Comparison of ENCODE assay signal across 8 mouse cellular contexts in genomic region chr14:120302913-120303548, GRCm38 (mm10). TPM values are rescaled to one million over a fixed set of nuclear protein-coding genes. Genes with fewer than 3 reads are reported as not detected.
A peak's percentile ranks its signal among the peaks of the same experiment; 100 is the strongest.
DNase-seq lines count a peak whose midpoint lies in the region; ATAC-seq and TF ChIP-seq lines count a peak whose summit lies in the region.

No protein-coding gene starts in this region.

- no peaks in the 10 kb centered on the region for H3K36me3 ChIP-seq in ES-E14 (ENCODE audit: control insufficient read depth, insufficient read depth, low read length, poor library complexity, severe bottlenecking)
- no peaks in the 10 kb centered on the region for H3K36me3 ChIP-seq in intestine, postnatal 0 days (ENCODE audit: control insufficient read depth, insufficient read depth)

- H3K4me2 ChIP-seq in intestine, postnatal 0 days (replicated peaks; ENCODE audit: low read depth) = peak overlapping the region; percentile 43; the same call in 1 of the 2 replicates

- no peaks in the 10 kb centered on the region for H3K9me3 ChIP-seq in ES-E14 (ENCODE audit: control insufficient read depth, insufficient read depth, low read depth, low read length)
- H3K9me3 ChIP-seq in intestine, postnatal 0 days (ENCODE audit: control insufficient read depth) = no peaks in the 10 kb centered on the region

- 0 out of 2 replicates have a peak, but pooled peaks have one; percentile 4 for TF ChIP-seq CTCF in intestine, postnatal 0 days (IDR thresholded peaks at IDR 0.05; ENCODE audit: low read depth)

- H3K27ac ChIP-seq in ES-E14 (ENCODE audit: insufficient read depth, low read depth, low read length, poor library complexity, severe bottlenecking) = peak overlapping the region; percentile 69
- H3K27ac ChIP-seq in intestine, postnatal 0 days (ENCODE audit: low read depth, low read length) = 0 out of 2 replicates have a peak overlapping the region, but pooled peaks have one; percentile 28

- WGBS in intestine, postnatal 0 days = 21% methylated on average over 6 of the region's 6 CpGs

- peaks cover 0 to 5% of the 10 kb centered on the region in 2 experiments; a peak in 3 of 4 replicates for H3K4me1 ChIP-seq in ES-E14 (ENCODE audit: control insufficient read depth in 2 of 2, insufficient read depth in 2 of 2, low read length in 2 of 2, poor library complexity in 1 of 2)
- H3K4me1 ChIP-seq in intestine, postnatal 0 days (replicated peaks; ENCODE audit: control insufficient read depth, insufficient read depth, low read length) = peaks cover 16% of the 10 kb centered on the region

- in situ Hi-C loops in ES-E14 (cut with MboI; ENCODE audit: low sequenced_read_pairs in 2 of 2, unreplicated experiment in 2 of 2) = no loop called here

- H3K27me3 ChIP-seq in intestine, postnatal 0 days (replicated peaks; ENCODE audit: control insufficient read depth, insufficient read depth, low read length) = no peaks in the 10 kb centered on the region

- peak overlapping the region in 1 of 2 experiments; percentile 3; a peak in 1 of 4 replicates for H3K4me3 ChIP-seq in ES-E14 (ENCODE audit: insufficient read depth in 1 of 2, low read depth in 1 of 2, low read length in 2 of 2, poor library complexity in 1 of 2, severe bottlenecking in 1 of 2)
- no peak overlapping the region for H3K4me3 ChIP-seq in intestine, postnatal 0 days (ENCODE audit: low read depth, low read length)

- H3K9ac ChIP-seq in ES-E14 (ENCODE audit: insufficient read depth, low read depth, low read length, poor library complexity, severe bottlenecking) = no peak overlapping the region; the same call in 1 of the 2 replicates
- H3K9ac ChIP-seq in intestine, postnatal 0 days (ENCODE audit: low read depth, low read length) = no peak overlapping the region

- DNase-seq in adrenal gland, postnatal 10 days = peak; percentile 67
- DNase-seq in adrenal gland, postnatal 4 days (ENCODE audit: low spot score in 2 of 2) = no peak
- DNase-seq in ES-E14 (ENCODE audit: low read depth, low spot score) = no peak
- DNase-seq in cerebellum, postnatal 36 days = peak; percentile 53 to 58
- DNase-seq in right cerebral cortex, adult 2 months (ENCODE audit: low spot score in 2 of 2) = no peak
- DNase-seq in left cerebral cortex, postnatal 25 days (ENCODE audit: low spot score in 2 of 2) = no peak

- intact Hi-C loops in left cerebral cortex, postnatal 25 days (cut with DNase I) = no loop called here

- 0 out of 2 replicates have a peak, but pooled peaks have one; percentile 20 for ATAC-seq in intestine, postnatal 0 days
- peak; percentile 11; the same call in 1 of the 2 replicates for ATAC-seq in monocyte, adult 5-6 weeks (replicated peaks; ENCODE audit: insufficient number of reproducible peaks, low FRiP score, low TSS enrichment, poor library complexity, severe bottlenecking)

TF ChIP-seq in ES-E14, 5 proteins besides CTCF, POLR2A, EP300 and RAD21:
- TF ChIP-seq MAFK (IDR thresholded peaks at IDR 0.05; ENCODE audit: insufficient read depth, low read depth, low read length) (no peak), HCFC1 (IDR thresholded peaks at IDR 0.05; ENCODE audit: borderline replicate concordance, insufficient read depth, low read length) (no peak), ZNF384 (IDR thresholded peaks at IDR 0.05; ENCODE audit: low read depth, low read length) (no peak), ZC3H11A (IDR thresholded peaks at IDR 0.05; ENCODE audit: borderline replicate concordance, low read depth, low read length) (no peak), CHD2 (IDR thresholded peaks at IDR 0.05; ENCODE audit: low read depth, low read length) (no peak)

RNA-seq across cellular contexts. Expression of gene Mbnl2, which starts 27.6 kb away (rescaled TPM):
- 100 to 1,000 TPM; 182 to 201 TPM for total RNA-seq in adrenal gland, postnatal 10 days (2021)
- total RNA-seq in adrenal gland, postnatal 4 days (2021) = 100 to 1,000 TPM; 169 to 182 TPM
- total RNA-seq in ES-E14 (2012; rRNA removed) = 33.4 and 35.4 TPM in 2 replicates
- 94.4 and 99.0 TPM in 2 replicates for polyA plus RNA-seq in intestine, postnatal 0 days (2015; fragmentation: Nextera tagmentation; extraction: Ambion mirVana)
- total RNA-seq in monocyte, adult 5-6 weeks (2017) = 77.3 to 125 TPM (median 112 TPM) in 3 replicates
- 100 to 1,000 TPM; 244 to 245 TPM for total RNA-seq in left cerebral cortex, postnatal 25 days (2021)

Comparison
In these comparisons a context has a peak if more than half of its experiments do, and no peak if none do; other contexts are left out.
1. DNase-seq: peak in adrenal gland, postnatal 10 days (single experiment) and cerebellum, postnatal 36 days (2 of 2); none in adrenal gland, postnatal 4 days (0 of 2), ES-E14 (single experiment), right cerebral cortex, adult 2 months (0 of 2) and left cerebral cortex, postnatal 25 days (0 of 2).